Mouse (Mus musculus) limb, embryonic 11.5 days (tissue): ENCODE data around the gene Taok3. TPM values are rescaled to one million over a fixed set of nuclear protein-coding genes. Genes with fewer than 3 reads are reported as not detected.

ENCODE experiments used
- ATAC-seq: fragments of 200-750 bp; cut with Nextera tagmentation; 2 replicates; pipeline ENCODE4 v1.8.0; 2017; ENCODE audit warnings: low read depth; ENCODE audit not compliant: insufficient number of reproducible peaks, low FRiP score, low TSS enrichment
- DNase-seq: peaks from one replicate; pipeline ENCODE4 v3.0.0-alpha.2; 2015; ENCODE audit warnings: low spot score
- H3K27ac ChIP-seq: fragments of 300-500 bp; sonication (generic); replicated peaks from 2 replicates; pipeline ENCODE4 v1.5.1; 2014; ENCODE audit warnings: low read depth, mild to moderate bottlenecking, low read length
- H3K27me3 ChIP-seq: fragments of 300-500 bp; sonication (generic); 2 replicates; pipeline ENCODE4 v1.6.1; 2014; ENCODE audit warnings: mild to moderate bottlenecking, low read length, mixed read lengths; ENCODE audit not compliant: control insufficient read depth, insufficient read depth
- H3K36me3 ChIP-seq: fragments of 300-500 bp; sonication (generic); 2 replicates; pipeline ENCODE4 v1.6.1; 2014; ENCODE audit warnings: mild to moderate bottlenecking, low read length, moderate library complexity, mixed read lengths; ENCODE audit not compliant: control insufficient read depth, insufficient read depth
- H3K4me1 ChIP-seq: fragments of 300-500 bp; sonication (generic); 2 replicates; pipeline ENCODE4 v1.6.1; 2014; ENCODE audit warnings: low read length, mixed read lengths; ENCODE audit not compliant: control insufficient read depth, insufficient read depth
- H3K4me2 ChIP-seq: fragments of 300-500 bp; sonication (generic); 2 replicates; pipeline ENCODE4 v1.6.1; 2014; ENCODE audit warnings: low read depth, mild to moderate bottlenecking, moderate library complexity; ENCODE audit not compliant: severe bottlenecking
- H3K4me3 ChIP-seq: fragments of 300-500 bp; sonication (generic); 2 replicates; pipeline ENCODE4 v1.5.1; 2014; ENCODE audit warnings: low read depth, low read length
- H3K9ac ChIP-seq: fragments of 300-500 bp; sonication (generic); 2 replicates; pipeline ENCODE4 v1.6.1; 2014; ENCODE audit warnings: mild to moderate bottlenecking, low read length
- H3K9me3 ChIP-seq: fragments of 300-500 bp; sonication (generic); 2 replicates; pipeline ENCODE4 v1.6.1; 2016; ENCODE audit warnings: low read length; ENCODE audit not compliant: control insufficient read depth
- WGBS: fragments of 180-500 bp; shearing (Covaris S2); extraction: QIAGEN DNeasy Blood & Tissue Kit; methylation state at CpG from one replicate; pipeline ENCODE4 v1.1.7; 2014; 5-methylcytosine and 5-hydroxymethylcytosine counted together
- polyA plus RNA-seq: library from polyadenylated mRNA; unstranded; fragments of >200 nt; fragmentation: Nextera tagmentation; extraction: Ambion mirVana; gene quantifications from 2 replicates; pipeline ENCODE4 v1.2.1, GENCODE M21; 2014

Gene Taok3
- polyA plus RNA-seq, 1 experiment from 2014 or later, result 6.1 TPM

GRCm38 (mm10) chr5:117284029-117284428, 164.1 kb downstream of the Taok3 start:
- H3K27me3 ChIP-seq, result no peaks in the 10 kb centered on the region
- no peak for ATAC-seq
- peaks cover 5% of the 10 kb centered on the region; the same call in 1 of the 2 replicates for H3K36me3 ChIP-seq
- H3K9me3 ChIP-seq, result no peaks in the 10 kb centered on the region
- no peak overlapping the region for H3K9ac ChIP-seq
- H3K4me2 ChIP-seq, result no peak overlapping the region
- peaks cover 12% of the 10 kb centered on the region; the same call in 1 of the 2 replicates for H3K4me1 ChIP-seq
- 90% methylated on average over 9 of the region's 9 CpGs for WGBS
- no peak overlapping the region for H3K27ac ChIP-seq
- no peak overlapping the region for H3K4me3 ChIP-seq
- DNase-seq, result no peak

GRCm38 (mm10) chr5:117284682-117285081, 164.8 kb downstream of the Taok3 start:
- no peaks in the 10 kb centered on the region for H3K9me3 ChIP-seq
- no peaks in the 10 kb centered on the region for H3K27me3 ChIP-seq
- H3K4me3 ChIP-seq, result no peak overlapping the region
- no peak overlapping the region for H3K9ac ChIP-seq
- DNase-seq (no peak), ATAC-seq (no peak)
- no peak overlapping the region for H3K4me2 ChIP-seq
- no peak overlapping the region for H3K27ac ChIP-seq
- peaks cover 12% of the 10 kb centered on the region; the same call in 1 of the 2 replicates for H3K4me1 ChIP-seq
- 92% methylated on average over 7 of the region's 7 CpGs for WGBS
- peaks cover 5% of the 10 kb centered on the region; the same call in 1 of the 2 replicates for H3K36me3 ChIP-seq

GRCm38 (mm10) chr5:117285266-117285665, 165.3 kb downstream of the Taok3 start:
- H3K27me3 ChIP-seq, result no peaks in the 10 kb centered on the region
- peaks cover 12% of the 10 kb centered on the region; the same call in 1 of the 2 replicates for H3K4me1 ChIP-seq
- no peaks in the 10 kb centered on the region for H3K9me3 ChIP-seq
- peaks cover 5% of the 10 kb centered on the region; the same call in 1 of the 2 replicates for H3K36me3 ChIP-seq
- ATAC-seq, result no peak
- H3K4me2 ChIP-seq, result no peak overlapping the region
- no peak overlapping the region for H3K4me3 ChIP-seq
- WGBS, result 86% methylated on average over 4 of the region's 4 CpGs
- H3K27ac ChIP-seq, result no peak overlapping the region
- no peak overlapping the region for H3K9ac ChIP-seq
- no peak for DNase-seq

GRCm38 (mm10) chr5:117286286-117286685, 166.4 kb downstream of the Taok3 start:
- no peak for DNase-seq
- no peak for ATAC-seq
- H3K27ac ChIP-seq, result no peak overlapping the region
- H3K9me3 ChIP-seq, result no peaks in the 10 kb centered on the region
- peak overlapping the region; percentile 58 for H3K4me2 ChIP-seq
- WGBS, result 45% methylated on average over 3 of the region's 3 CpGs
- H3K9ac ChIP-seq, result peak overlapping the region; percentile 92
- H3K36me3 ChIP-seq, result peaks cover 5% of the 10 kb centered on the region; the same call in 1 of the 2 replicates
- peaks cover 12% of the 10 kb centered on the region; the same call in 1 of the 2 replicates for H3K4me1 ChIP-seq
- no peaks in the 10 kb centered on the region for H3K27me3 ChIP-seq
- peak overlapping the region; percentile 81 for H3K4me3 ChIP-seq

GRCm38 (mm10) chr5:117286831-117287822, 167.2 kb downstream of the Taok3 start, which contains the start of gene Pebp1:
Pebp1 (minus strand) TSS chr5:117287625.
- peak within 1 kb of the TSS; percentile 42 for H3K27ac ChIP-seq
- H3K9ac ChIP-seq, result peak within 1 kb of the TSS; percentile 92
- WGBS, result under 1% methylated on average over 73 of the region's 77 CpGs
- H3K4me1 ChIP-seq, result peaks cover 12% of the 10 kb centered on the region; the same call in 1 of the 2 replicates
- H3K36me3 ChIP-seq, result peaks cover 5% of the 10 kb centered on the region; the same call in 1 of the 2 replicates
- H3K4me2 ChIP-seq, result peak within 1 kb of the TSS; percentile 58
- DNase-seq (peak; percentile 97), ATAC-seq (peak; percentile 91)
- H3K27me3 ChIP-seq, result no peaks in the 10 kb centered on the region
- peak within 1 kb of the TSS; percentile 81 for H3K4me3 ChIP-seq
- no peaks in the 10 kb centered on the region for H3K9me3 ChIP-seq

GRCm38 (mm10) chr5:117289646-117290045, 169.7 kb downstream of the Taok3 start:
- Histone ChIP-seq H3K4me3 (no peak overlapping the region), H3K9me3 (no peaks in the 10 kb centered on the region), H3K4me2 (no peak overlapping the region), H3K4me1 (peaks cover 12% of the 10 kb centered on the region; the same call in 1 of the 2 replicates), H3K27me3 (no peaks in the 10 kb centered on the region), H3K27ac (no peak overlapping the region), H3K9ac (no peak overlapping the region), H3K36me3 (no peaks in the 10 kb centered on the region; the same call in 1 of the 2 replicates)
- no peak for ATAC-seq
- no peak for DNase-seq

GRCm38 (mm10) chr5:117290081-117290480, 170.2 kb downstream of the Taok3 start:
- no peaks in the 10 kb centered on the region for H3K36me3 ChIP-seq
- ATAC-seq, result no peak
- WGBS, result 95% methylated on average over 2 of the region's 2 CpGs
- no peak overlapping the region for H3K4me2 ChIP-seq
- no peaks in the 10 kb centered on the region for H3K9me3 ChIP-seq
- H3K27me3 ChIP-seq, result no peaks in the 10 kb centered on the region
- no peak overlapping the region for H3K27ac ChIP-seq
- DNase-seq, result no peak
- H3K9ac ChIP-seq, result no peak overlapping the region
- H3K4me1 ChIP-seq, result peaks cover 12% of the 10 kb centered on the region; the same call in 1 of the 2 replicates
- H3K4me3 ChIP-seq, result no peak overlapping the region

GRCm38 (mm10) chr5:117291312-117291711, 171.4 kb downstream of the Taok3 start:
- DNase-seq (no peak), ATAC-seq (no peak)
- H3K9me3 ChIP-seq, result no peaks in the 10 kb centered on the region
- no peak overlapping the region for H3K27ac ChIP-seq
- no peak overlapping the region for H3K9ac ChIP-seq
- H3K36me3 ChIP-seq, result no peaks in the 10 kb centered on the region
- no peak overlapping the region for H3K4me3 ChIP-seq
- 85% methylated on average over 3 of the region's 3 CpGs for WGBS
- H3K27me3 ChIP-seq, result no peaks in the 10 kb centered on the region
- H3K4me1 ChIP-seq, result peaks cover 5% of the 10 kb centered on the region; the same call in 1 of the 2 replicates
- H3K4me2 ChIP-seq, result no peak overlapping the region
